Mouse (Mus musculus) midbrain, embryonic 13.5 days (tissue): ENCODE data around the gene Anxa1. TPM values are rescaled to one million over a fixed set of nuclear protein-coding genes. Genes with fewer than 3 reads are reported as not detected.

Experiments used
- ATAC-seq: fragments of 200-750 bp; cut with Nextera tagmentation; 2 replicates; pipeline ENCODE4 v1.8.0; 2017; ENCODE audit warnings: mild to moderate bottlenecking, moderate TSS enrichment, moderate library complexity
- H3K27ac ChIP-seq: fragments of 300-500 bp; sonication (generic); 2 replicates; pipeline ENCODE4 v1.5.1; 2015; ENCODE audit warnings: inconsistent platforms, mild to moderate bottlenecking, moderate library complexity
- H3K27me3 ChIP-seq: fragments of 300-500 bp; sonication (generic); 2 replicates; pipeline ENCODE4 v1.6.1; 2015; ENCODE audit warnings: mild to moderate bottlenecking, inconsistent platforms
- H3K36me3 ChIP-seq: fragments of 300-500 bp; sonication (generic); 2 replicates; pipeline ENCODE4 v1.6.1; 2015; ENCODE audit warnings: mild to moderate bottlenecking, inconsistent platforms
- H3K4me1 ChIP-seq: fragments of 300-500 bp; sonication (generic); replicated peaks from 2 replicates; pipeline ENCODE4 v1.6.1; 2015; ENCODE audit warnings: inconsistent platforms
- H3K4me2 ChIP-seq: fragments of 300-500 bp; sonication (generic); replicated peaks from 2 replicates; pipeline ENCODE4 v1.6.1; 2015; ENCODE audit warnings: moderate library complexity, mild to moderate bottlenecking, inconsistent platforms
- H3K4me3 ChIP-seq: fragments of 300-500 bp; sonication (generic); replicated peaks from 2 replicates; pipeline ENCODE4 v1.5.1; 2015; ENCODE audit warnings: mild to moderate bottlenecking, inconsistent platforms
- H3K9ac ChIP-seq: fragments of 300-500 bp; sonication (generic); replicated peaks from 2 replicates; pipeline ENCODE4 v1.6.1; 2015; ENCODE audit warnings: mild to moderate bottlenecking, inconsistent platforms
- H3K9me3 ChIP-seq: fragments of 300-500 bp; sonication (generic); 2 replicates; pipeline ENCODE4 v1.6.1; 2016; ENCODE audit warnings: mild to moderate bottlenecking, inconsistent platforms
- WGBS: fragments of 180-500 bp; shearing (Covaris S2); methylation state at CpG from one replicate; pipeline ENCODE4 v1.1.7; 2015; 5-methylcytosine and 5-hydroxymethylcytosine counted together
- polyA plus RNA-seq: library from polyadenylated mRNA; unstranded; fragments of >200 nt; fragmentation: Nextera tagmentation; extraction: Ambion mirVana; gene quantifications from 2 replicates; pipeline ENCODE4 v1.2.1, GENCODE M21; 2015

Gene Anxa1
- polyA plus RNA-seq, 1 experiment from 2014 or later, result 5.6 TPM

DNA sequence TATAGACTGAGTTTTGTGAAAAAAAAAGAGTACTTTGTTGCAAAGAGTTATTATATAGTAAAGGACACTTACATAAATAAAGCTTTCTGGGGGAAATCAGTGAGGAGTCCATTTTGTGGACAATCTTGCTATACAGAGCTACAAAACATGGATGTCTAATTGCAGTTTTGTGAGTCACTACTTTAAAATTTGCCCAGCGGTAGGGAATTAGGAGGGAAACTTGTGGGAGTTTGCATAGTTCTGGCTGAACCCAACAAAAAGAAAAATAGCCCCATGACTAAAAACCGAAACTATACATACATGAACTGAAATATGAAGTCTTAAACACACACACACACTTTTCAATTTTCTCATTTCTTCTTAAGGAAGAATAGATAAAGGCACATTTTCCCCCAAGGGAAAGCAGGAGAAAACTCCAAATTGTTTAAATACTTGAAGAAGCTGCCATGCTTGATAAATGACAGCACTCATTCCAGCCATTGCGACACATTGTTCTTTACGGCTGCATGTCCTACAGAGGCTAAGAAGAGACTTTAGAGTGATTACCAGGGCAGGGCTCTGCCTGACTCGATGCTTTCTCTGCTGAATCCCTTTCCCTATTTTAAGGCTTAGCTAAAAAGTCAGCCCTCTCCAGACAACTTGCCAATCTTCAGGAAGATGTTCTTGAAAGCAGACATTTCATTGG lies 11.9 kb upstream of the Anxa1 start:
- 82% methylated on average over 5 of the region's 5 CpGs for whole genome bisulfite sequencing
- no peak overlapping the region for H3K27ac ChIP-seq
- H3K9me3 ChIP-seq, result no peaks in the 10 kb centered on the region

DNA sequence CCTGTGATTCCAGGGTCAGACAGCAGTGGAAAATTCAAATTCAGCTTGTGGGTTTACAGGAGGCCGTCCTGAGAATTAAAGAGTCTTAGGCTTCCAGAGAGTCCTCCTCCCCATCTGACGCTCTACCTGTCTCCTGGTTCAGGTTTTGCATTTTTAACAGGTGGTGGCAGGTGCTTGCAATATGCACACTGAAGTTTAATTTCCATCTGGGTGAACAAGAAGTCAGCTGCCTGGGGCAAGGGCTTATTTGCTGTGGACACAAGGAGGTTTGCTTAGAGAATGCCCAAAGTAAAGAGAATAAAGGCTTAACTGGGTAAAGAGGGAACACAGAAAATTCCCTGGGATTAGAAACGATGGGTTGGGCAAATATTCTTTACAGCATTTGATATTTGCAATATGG lies 11.2 kb upstream of the Anxa1 start:
- WGBS, result 76% methylated on average over 3 of the region's 3 CpGs
- Histone ChIP-seq H3K4me2 (no peak overlapping the region), H3K27me3 (no peaks in the 10 kb centered on the region), H3K9me3 (no peaks in the 10 kb centered on the region), H3K4me1 (no peaks in the 10 kb centered on the region), H3K27ac (no peak overlapping the region), H3K4me3 (no peak overlapping the region), H3K9ac (no peak overlapping the region), H3K36me3 (no peaks in the 10 kb centered on the region)
- ATAC-seq, result no peak

More for the DNA sequence above, 11.9 kb upstream of the Anxa1 start:
- Histone ChIP-seq H3K4me2 (no peak overlapping the region), H3K27me3 (no peaks in the 10 kb centered on the region), H3K4me1 (no peaks in the 10 kb centered on the region), H3K36me3 (no peaks in the 10 kb centered on the region), H3K9ac (no peak overlapping the region), H3K4me3 (no peak overlapping the region)
- no peak for ATAC-seq

DNA sequence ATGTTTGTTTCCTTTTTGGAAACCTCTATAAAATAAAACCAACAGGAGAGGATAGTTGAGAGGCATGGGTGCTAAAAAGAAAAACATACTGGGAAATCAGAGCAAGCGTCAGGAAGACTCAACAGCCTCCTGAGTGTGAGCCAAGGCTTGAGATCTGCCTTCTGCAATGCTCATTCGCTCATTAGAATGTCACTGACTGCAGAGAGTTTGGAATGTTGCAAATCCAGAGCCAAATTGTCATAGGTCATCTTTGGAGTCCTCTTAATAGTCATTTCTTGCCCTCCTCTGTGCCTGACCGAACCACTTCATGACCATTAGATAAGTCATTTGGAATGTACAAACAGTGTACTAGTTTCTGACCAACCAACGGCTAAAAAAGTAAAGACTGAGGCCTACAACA lies 8.4 kb upstream of the Anxa1 start:
- Histone ChIP-seq H3K9me3 (0 out of 2 replicates have a peak, but pooled peaks cover 3% of the 10 kb centered on the region), H3K9ac (no peak overlapping the region), H3K27me3 (no peaks in the 10 kb centered on the region), H3K4me1 (no peaks in the 10 kb centered on the region), H3K27ac (no peak overlapping the region), H3K36me3 (no peaks in the 10 kb centered on the region), H3K4me3 (no peak overlapping the region), H3K4me2 (no peak overlapping the region)
- 91% methylated on average over 4 of the region's 4 CpGs for WGBS
- no peak for ATAC-seq

DNA sequence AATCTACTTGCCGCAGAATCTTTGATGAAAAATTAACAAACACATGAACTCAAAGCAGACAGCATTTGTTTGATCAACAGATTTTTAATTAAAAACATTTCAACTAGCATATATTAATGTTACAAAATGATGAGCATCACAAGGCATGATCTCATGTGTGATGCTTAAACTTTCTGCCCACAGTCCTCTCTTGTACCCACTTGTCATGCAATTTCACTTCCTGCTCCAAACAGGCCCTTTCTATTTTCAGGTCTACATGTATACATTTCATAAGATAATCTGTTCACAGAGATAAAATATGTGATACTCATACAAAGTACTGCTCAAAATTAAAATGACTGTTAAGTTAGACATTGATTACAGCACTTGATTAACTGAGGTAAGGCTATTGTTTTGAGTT lies 6.3 kb upstream of the Anxa1 start:
- H3K27me3 ChIP-seq, result no peaks in the 10 kb centered on the region
- H3K9ac ChIP-seq, result no peak overlapping the region
- H3K27ac ChIP-seq, result no peak overlapping the region
- H3K4me1 ChIP-seq, result no peaks in the 10 kb centered on the region
- no peak overlapping the region for H3K4me3 ChIP-seq
- ATAC-seq, result no peak
- H3K9me3 ChIP-seq, result 0 out of 2 replicates have a peak, but pooled peaks cover 3% of the 10 kb centered on the region
- 96% methylated on average over 1 of the region's 1 CpGs for WGBS
- no peak overlapping the region for H3K4me2 ChIP-seq
- H3K36me3 ChIP-seq, result no peaks in the 10 kb centered on the region

DNA sequence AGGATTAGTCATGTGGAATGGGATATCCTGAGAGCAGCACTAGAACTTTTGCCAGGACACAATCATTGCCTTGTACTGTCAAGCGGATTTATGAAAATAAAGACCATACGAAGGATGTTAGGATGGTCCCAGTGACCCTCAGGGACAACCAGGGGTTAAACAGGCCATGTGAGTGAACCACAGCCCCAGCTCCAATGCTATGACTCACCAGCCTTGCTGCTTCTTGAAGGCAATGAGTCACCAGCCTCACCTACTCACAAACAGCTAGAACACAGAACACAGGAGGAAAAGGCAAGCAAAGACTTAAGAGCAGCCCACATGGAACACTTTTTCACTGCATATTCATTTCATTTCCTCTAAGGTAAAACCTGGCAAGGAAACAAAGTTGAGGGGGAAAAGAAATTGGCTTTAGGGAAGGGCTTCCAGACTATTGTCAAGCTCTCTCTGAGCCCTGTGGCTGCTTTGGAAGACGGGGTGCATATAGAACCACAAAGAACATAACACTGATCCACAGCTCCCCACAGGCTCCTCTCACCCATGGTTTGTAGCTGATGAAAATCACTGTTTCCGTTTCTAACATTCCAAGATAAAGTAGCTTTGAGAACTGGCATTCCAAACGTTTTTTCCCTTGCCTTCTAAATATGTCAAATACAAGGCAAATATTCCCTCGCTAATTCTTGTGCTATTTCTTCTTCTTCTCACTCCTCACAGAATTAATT lies 3.0 kb upstream of the Anxa1 start:
- no peak overlapping the region for H3K27ac ChIP-seq
- H3K36me3 ChIP-seq, result no peaks in the 10 kb centered on the region
- H3K27me3 ChIP-seq, result no peaks in the 10 kb centered on the region
- H3K4me3 ChIP-seq, result no peak overlapping the region
- H3K4me1 ChIP-seq, result no peaks in the 10 kb centered on the region
- H3K4me2 ChIP-seq, result no peak overlapping the region
- ATAC-seq, result no peak
- no peak overlapping the region for H3K9ac ChIP-seq
- H3K9me3 ChIP-seq, result 0 out of 2 replicates have a peak, but pooled peaks cover 3% of the 10 kb centered on the region
- WGBS, result 90% methylated on average over 6 of the region's 6 CpGs

DNA sequence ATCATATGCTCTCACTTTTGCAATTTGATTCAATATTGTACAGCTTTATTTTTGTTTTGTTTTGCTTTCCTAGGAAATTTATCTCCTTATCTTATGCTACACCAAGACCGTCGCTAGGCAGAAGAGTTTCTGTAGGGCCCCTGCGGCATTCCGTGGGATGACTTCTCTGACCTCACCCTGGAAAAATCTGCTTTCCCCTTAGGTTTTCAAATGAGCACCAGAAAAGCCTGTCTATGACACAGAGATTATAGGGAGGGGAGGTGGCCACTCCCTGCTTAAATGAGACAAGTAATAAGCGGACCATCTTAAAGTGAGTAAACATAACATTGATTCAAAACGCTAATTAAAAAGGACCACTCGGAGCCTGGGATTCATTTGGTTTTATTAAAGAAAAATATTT lies 1.0 kb downstream of the Anxa1 start:
- Histone ChIP-seq H3K9ac (no peak overlapping the region), H3K4me2 (no peak overlapping the region), H3K4me3 (no peak overlapping the region), H3K36me3 (no peaks in the 10 kb centered on the region), H3K4me1 (no peaks in the 10 kb centered on the region), H3K27ac (no peak overlapping the region), H3K9me3 (0 out of 2 replicates have a peak, but pooled peaks cover 3% of the 10 kb centered on the region), H3K27me3 (no peaks in the 10 kb centered on the region)
- ATAC-seq, result no peak
- WGBS, result 87% methylated on average over 7 of the region's 7 CpGs

DNA sequence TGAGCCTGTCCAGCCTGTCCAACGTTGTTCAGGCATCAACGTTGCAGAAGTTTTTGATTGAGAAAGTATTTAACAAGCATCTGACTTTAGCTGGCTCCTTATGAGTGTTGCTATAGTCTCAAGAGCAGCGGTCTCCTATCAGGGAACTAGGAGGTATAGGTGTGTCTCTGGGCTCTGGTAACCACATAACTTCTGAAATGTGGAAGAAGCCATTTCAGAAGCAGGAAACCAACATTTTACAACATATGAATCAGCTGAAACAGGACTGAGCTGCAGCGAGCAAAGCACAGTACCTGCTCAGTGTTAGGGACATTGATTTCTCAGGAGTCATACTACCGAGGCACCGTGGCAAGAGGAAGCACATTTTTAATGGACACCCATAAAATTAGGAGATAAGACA lies 1.5 kb downstream of the Anxa1 start:
- no peak for ATAC-seq
- Histone ChIP-seq H3K4me1 (no peaks in the 10 kb centered on the region), H3K4me3 (no peak overlapping the region), H3K9ac (no peak overlapping the region), H3K36me3 (no peaks in the 10 kb centered on the region), H3K4me2 (no peak overlapping the region), H3K27ac (no peak overlapping the region), H3K27me3 (no peaks in the 10 kb centered on the region), H3K9me3 (no peaks in the 10 kb centered on the region)
- 88% methylated on average over 6 of the region's 6 CpGs for WGBS

DNA sequence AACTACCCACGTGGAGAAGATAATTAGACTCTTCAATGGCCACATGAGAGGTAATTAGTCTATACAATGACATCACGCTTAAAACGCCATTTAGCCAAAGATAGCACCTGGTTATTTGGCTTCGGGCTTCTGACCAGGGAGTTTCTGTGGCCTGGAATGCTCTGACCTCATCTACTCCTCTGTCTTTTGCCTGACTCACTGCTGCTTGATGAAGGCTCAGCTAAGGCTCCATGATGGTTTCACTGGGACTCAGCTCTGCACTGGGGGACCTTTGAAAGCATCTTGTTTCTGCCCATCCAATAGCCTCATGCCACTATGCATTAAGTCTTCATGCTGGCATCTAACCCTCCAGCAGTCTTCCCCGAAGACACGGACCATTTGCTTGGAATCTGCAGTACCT lies 2.5 kb downstream of the Anxa1 start:
- no peak overlapping the region for H3K9ac ChIP-seq
- 77% methylated on average over 6 of the region's 6 CpGs for WGBS
- no peak for ATAC-seq
- H3K4me3 ChIP-seq, result no peak overlapping the region
- no peaks in the 10 kb centered on the region for H3K9me3 ChIP-seq
- no peaks in the 10 kb centered on the region for H3K36me3 ChIP-seq
- no peak overlapping the region for H3K4me2 ChIP-seq
- H3K27me3 ChIP-seq, result no peaks in the 10 kb centered on the region
- no peak overlapping the region for H3K27ac ChIP-seq
- H3K4me1 ChIP-seq, result no peaks in the 10 kb centered on the region

DNA sequence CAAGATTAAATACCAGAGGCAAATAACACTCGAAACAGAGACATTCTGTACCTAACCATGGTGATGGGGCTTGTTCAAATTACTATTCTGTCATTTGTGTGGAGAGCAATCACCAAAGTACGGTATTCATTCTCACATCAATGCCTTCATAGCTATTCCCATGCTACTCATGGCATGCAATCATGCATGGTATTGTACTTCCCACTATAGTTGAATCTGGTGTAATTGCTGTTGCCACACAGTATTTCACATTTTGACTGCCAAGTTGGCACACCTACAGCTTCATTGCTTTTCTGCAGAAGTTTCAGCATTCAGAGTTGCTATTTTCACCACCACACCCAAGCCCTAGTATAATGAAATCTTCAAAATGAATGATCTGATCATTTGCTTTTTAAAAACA lies 4.4 kb downstream of the Anxa1 start:
- no peaks in the 10 kb centered on the region for H3K4me1 ChIP-seq
- H3K4me3 ChIP-seq, result no peak overlapping the region
- H3K27ac ChIP-seq, result no peak overlapping the region
- 79% methylated on average over 2 of the region's 2 CpGs for whole genome bisulfite sequencing
- no peaks in the 10 kb centered on the region for H3K27me3 ChIP-seq
- no peak for ATAC-seq
- H3K36me3 ChIP-seq, result no peaks in the 10 kb centered on the region
- H3K4me2 ChIP-seq, result no peak overlapping the region
- H3K9ac ChIP-seq, result no peak overlapping the region
- H3K9me3 ChIP-seq, result no peaks in the 10 kb centered on the region

DNA sequence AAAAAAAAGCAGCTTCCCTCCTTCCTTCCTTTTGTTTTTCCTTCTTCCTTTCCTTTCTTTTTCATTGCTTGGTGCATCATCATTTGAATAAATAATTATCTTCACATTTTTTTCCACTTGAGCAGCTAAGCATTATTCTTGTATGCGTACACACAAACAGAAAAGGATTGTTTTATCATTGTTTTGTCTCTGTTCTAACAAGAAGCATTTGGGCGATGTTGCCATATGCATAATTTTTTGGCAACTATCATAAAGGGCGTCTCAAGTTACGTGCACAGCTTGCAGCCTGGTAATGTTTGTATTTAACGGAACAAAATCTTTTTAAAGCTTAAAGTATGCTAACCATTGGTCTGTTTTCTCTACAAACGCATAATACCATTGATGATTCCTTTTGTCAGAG lies 5.1 kb downstream of the Anxa1 start:
- WGBS, result 80% methylated on average over 6 of the region's 6 CpGs
- ATAC-seq, result no peak
- no peaks in the 10 kb centered on the region for H3K27me3 ChIP-seq
- H3K9me3 ChIP-seq, result no peaks in the 10 kb centered on the region
- no peaks in the 10 kb centered on the region for H3K36me3 ChIP-seq
- H3K9ac ChIP-seq, result no peak overlapping the region
- H3K4me1 ChIP-seq, result no peaks in the 10 kb centered on the region
- H3K4me3 ChIP-seq, result no peak overlapping the region
- H3K27ac ChIP-seq, result no peak overlapping the region
- no peak overlapping the region for H3K4me2 ChIP-seq

DNA sequence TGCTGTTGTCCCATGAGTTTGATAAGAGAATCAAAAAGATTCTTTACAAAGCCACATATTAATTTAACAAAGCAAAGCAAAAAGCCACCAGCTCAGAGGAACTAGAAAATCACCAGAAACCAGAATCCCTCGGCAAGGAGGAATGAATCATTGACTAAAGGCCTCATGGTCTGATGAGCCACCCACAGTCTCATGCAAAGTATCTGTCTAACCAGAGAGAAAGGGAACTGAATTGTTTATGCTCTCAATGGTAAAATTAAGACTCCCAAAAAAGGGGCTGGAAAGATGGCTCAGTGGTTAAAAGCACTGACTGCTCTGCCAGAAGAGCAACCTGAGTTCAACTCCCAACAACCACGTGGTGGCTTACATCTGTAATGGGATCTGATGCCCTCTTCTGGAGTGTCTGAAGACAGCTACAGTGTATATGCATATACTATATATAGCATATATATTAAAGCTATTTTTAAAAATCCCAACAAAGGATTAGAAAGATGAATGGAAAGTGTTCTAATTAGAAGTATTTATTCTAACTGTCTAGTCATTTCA lies 9.5 kb downstream of the Anxa1 start:
- 71% methylated on average over 2 of the region's 2 CpGs for WGBS

DNA sequence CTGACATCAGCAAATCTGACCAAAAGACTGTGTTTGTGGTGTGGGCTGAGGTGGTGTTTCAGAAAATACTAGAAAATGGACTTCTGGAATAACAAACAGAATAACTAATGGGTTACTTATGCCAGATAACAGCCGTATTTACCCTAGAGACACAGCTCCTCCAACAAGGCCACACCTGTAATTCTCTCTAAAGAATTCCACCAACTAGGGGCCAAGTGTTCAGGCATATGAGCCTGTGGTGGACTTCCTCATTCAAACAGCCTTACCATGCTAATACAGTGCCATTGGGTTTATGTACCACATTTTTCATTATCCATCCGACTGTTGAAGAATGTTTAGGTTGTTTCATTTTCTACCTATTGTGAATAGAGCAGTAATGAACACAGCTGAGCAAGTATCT lies 20.6 kb downstream of the Anxa1 start:
- Histone ChIP-seq H3K27ac (no peak overlapping the region), H3K27me3 (no peaks in the 10 kb centered on the region), H3K36me3 (no peaks in the 10 kb centered on the region), H3K4me3 (no peak overlapping the region), H3K9me3 (no peaks in the 10 kb centered on the region), H3K4me2 (no peak overlapping the region), H3K4me1 (no peaks in the 10 kb centered on the region), H3K9ac (no peak overlapping the region)
- no peak for ATAC-seq
- 93% methylated on average over 2 of the region's 2 CpGs for WGBS

More for the DNA sequence above, 9.5 kb downstream of the Anxa1 start:
- Histone ChIP-seq H3K4me2 (no peak overlapping the region), H3K4me3 (no peak overlapping the region), H3K27me3 (no peaks in the 10 kb centered on the region), H3K9me3 (no peaks in the 10 kb centered on the region), H3K36me3 (no peaks in the 10 kb centered on the region), H3K4me1 (no peaks in the 10 kb centered on the region), H3K9ac (no peak overlapping the region), H3K27ac (no peak overlapping the region)
- no peak for ATAC-seq
